Mouse (Mus musculus): ENCODE measurements around the gene Lrba. TPM values are rescaled to one million over a fixed set of nuclear protein-coding genes. Genes with fewer than 3 reads are reported as not detected.

Lrba gene
- total and polyA plus RNA-seq, 2 experiments from 2014 or later = 1.6 to 18.5 TPM

DNA sequence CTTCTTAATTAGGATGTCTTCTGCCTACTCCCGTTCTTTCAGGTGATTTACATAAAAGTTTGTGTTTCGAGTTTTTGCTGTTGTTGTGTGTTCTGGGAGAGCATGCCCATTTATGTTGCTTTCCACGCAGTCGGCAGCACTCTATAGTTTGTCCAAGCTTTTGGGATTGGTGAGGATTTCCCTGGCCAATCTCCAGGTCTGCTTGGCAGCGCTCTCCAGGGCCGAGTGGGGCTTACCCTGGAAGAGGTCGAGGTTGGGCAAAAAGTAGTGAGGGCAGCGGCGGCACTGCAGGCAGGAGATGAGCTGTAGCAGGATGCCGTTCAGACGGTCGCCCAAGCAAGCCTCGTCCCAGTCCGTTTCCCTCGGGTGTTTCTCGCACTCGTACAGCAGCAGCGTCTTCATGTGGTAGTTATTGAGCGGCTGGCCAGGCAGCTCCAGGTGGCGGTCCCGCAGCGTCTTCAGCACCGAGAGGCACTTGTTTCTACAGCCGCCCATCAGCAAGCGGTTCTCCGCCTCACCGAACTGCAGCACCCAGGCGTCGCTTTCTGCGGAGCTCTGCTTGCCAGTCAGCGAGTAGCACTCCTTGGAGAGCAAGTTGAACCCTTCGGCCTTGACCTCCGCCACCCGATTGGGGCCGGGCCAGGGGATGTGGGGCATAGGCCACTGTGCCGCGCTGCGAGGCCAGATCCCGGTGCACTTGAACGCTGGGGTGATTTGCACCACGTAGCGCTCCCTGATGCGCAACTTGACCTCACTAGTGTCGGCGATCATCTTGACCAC is 322.2 kb downstream of the Lrba start:
- H3K9me3 ChIP-seq (ENCODE audit: low read length) = no peaks in the 10 kb centered on the region
- peak overlapping the region; percentile 24 for H3K4me3 ChIP-seq (ENCODE audit: low read depth, low read length)
- H3K36me3 ChIP-seq (ENCODE audit: insufficient read depth) = no peaks in the 10 kb centered on the region
- peak; percentile 65 for DNase-seq
- no peak for TF ChIP-seq CTCF (IDR thresholded peaks at IDR 0.05; ENCODE audit: low read depth)
- H3K27ac ChIP-seq (ENCODE audit: low read depth, low read length) = no peak overlapping the region
- 3% methylated on average over 45 of the region's 45 CpGs for WGBS
- H3K4me2 ChIP-seq (ENCODE audit: low read depth) = peak overlapping the region; percentile 35
- peaks cover 9% of the 10 kb centered on the region; the same call in 1 of the 2 replicates for H3K4me1 ChIP-seq (ENCODE audit: insufficient read depth)
- no peak overlapping the region for H3K9ac ChIP-seq
- ATAC-seq = peak; percentile 47
- H3K27me3 ChIP-seq (ENCODE audit: insufficient read depth, low read length) = peaks cover 56% of the 10 kb centered on the region

DNA sequence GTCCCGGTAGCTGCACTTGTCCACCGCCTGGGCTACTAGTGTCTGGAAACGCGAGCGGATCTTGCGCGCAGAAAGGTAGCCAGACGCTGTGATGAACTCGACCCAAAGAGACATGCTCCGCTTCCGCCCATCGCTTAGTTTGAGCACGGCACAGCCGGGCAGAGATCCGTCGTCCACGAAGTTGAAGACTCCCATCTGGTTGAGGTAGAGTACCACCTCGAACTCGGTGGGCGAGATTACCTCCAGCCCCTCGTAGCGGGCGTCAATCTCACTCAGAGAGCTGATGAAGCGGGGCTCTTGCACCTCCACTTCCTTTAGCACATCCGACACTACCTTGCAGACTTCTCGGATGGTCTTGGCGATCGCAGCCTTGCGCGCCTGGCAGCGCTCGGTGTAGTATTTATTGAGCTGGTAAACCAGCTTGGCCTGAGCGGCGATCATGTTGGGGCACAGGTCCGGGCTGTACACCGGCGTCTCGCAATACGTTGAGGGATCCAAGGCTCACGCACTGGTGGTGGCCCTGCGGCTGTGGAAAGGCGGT is 322.8 kb downstream of the Lrba start:
- ATAC-seq = peak; percentile 11; the same call in 1 of the 2 replicates
- WGBS = 6% methylated on average over 42 of the region's 42 CpGs
- DNase-seq = peak; percentile 51

DNA sequence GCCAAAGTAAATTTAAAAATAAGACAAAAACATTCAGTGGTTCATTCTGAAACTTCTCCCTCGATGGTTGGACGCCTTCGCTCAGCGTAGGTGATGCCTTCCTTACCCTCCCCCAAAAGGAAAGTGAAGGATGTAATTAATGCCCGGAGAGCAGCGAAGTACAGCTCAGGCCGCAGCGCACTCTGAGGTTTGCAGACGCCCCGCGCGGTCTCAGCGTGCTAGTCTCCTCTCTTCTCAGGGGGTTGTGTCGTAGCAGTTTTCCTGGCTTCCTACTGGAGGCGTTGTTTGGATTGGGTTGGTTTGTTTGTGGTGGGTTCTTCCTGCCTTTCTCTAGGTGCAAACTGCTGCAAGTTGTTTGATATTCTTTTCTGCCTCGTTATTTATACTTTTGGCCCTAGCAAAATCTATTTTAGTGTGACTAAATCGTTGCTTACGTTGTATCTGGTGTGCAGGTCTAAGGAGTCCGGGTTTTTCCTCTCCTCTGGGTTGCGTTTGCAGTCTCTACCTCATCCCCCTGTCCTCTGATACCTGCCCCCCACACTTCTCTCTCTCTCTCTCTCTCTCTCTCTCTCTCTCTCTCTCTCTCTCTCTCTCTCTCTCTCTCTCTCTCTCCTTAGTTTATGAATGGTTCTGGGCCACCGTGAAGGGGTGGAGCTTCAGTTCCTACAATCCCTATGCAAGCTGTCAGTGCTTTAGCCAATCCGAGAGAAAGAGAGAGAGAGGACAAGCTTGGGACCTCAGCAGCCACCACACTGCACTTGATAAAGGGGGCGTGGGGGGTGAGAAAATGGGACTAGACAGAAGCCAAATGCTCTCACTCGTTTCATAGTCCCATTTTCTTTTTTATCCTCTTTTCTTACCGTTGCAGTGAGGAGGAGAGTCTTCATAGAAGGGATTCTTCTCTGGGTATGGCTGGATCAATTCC is 323.9 kb downstream of the Lrba start, which contains the start of gene Mab21l2:
Mab21l2 (minus strand) TSS at position 539 of the 925 bp plus-strand sequence.
- Histone ChIP-seq H3K36me3 (ENCODE audit: insufficient read depth) (no peaks in the 10 kb centered on the region), H3K9ac (no peak within 1 kb of the TSS), H3K9me3 (ENCODE audit: low read length) (no peaks in the 10 kb centered on the region), H3K27me3 (ENCODE audit: insufficient read depth, low read length) (peaks cover 52% of the 10 kb centered on the region), H3K4me2 (ENCODE audit: low read depth) (peak within 1 kb of the TSS; percentile 35; the same call in 1 of the 2 replicates), H3K4me3 (ENCODE audit: low read depth, low read length) (peak within 1 kb of the TSS; percentile 24; the same call in 1 of the 2 replicates), H3K4me1 (ENCODE audit: insufficient read depth) (peaks cover 9% of the 10 kb centered on the region; the same call in 1 of the 2 replicates), H3K27ac (ENCODE audit: low read depth, low read length) (no peak within 1 kb of the TSS)
- 6% methylated on average over 25 of the region's 25 CpGs for WGBS
- ATAC-seq (peak; percentile 42; the same call in 1 of the 2 replicates), DNase-seq (peak; percentile 63)
- TF ChIP-seq CTCF (IDR thresholded peaks at IDR 0.05; ENCODE audit: low read depth) = no peak

More for the DNA sequence above, 322.8 kb downstream of the Lrba start:
- peaks cover 9% of the 10 kb centered on the region; the same call in 1 of the 2 replicates for H3K4me1 ChIP-seq (ENCODE audit: insufficient read depth)
- no peak overlapping the region for H3K27ac ChIP-seq (ENCODE audit: low read depth, low read length)
- peak overlapping the region; percentile 35 for H3K4me2 ChIP-seq (ENCODE audit: low read depth)
- H3K36me3 ChIP-seq (ENCODE audit: insufficient read depth) = no peaks in the 10 kb centered on the region
- no peak for TF ChIP-seq CTCF (IDR thresholded peaks at IDR 0.05; ENCODE audit: low read depth)
- H3K9ac ChIP-seq = no peak overlapping the region
- H3K27me3 ChIP-seq (ENCODE audit: insufficient read depth, low read length) = peaks cover 56% of the 10 kb centered on the region
- H3K4me3 ChIP-seq (ENCODE audit: low read depth, low read length) = peak overlapping the region; percentile 24
- H3K9me3 ChIP-seq (ENCODE audit: low read length) = no peaks in the 10 kb centered on the region

DNA sequence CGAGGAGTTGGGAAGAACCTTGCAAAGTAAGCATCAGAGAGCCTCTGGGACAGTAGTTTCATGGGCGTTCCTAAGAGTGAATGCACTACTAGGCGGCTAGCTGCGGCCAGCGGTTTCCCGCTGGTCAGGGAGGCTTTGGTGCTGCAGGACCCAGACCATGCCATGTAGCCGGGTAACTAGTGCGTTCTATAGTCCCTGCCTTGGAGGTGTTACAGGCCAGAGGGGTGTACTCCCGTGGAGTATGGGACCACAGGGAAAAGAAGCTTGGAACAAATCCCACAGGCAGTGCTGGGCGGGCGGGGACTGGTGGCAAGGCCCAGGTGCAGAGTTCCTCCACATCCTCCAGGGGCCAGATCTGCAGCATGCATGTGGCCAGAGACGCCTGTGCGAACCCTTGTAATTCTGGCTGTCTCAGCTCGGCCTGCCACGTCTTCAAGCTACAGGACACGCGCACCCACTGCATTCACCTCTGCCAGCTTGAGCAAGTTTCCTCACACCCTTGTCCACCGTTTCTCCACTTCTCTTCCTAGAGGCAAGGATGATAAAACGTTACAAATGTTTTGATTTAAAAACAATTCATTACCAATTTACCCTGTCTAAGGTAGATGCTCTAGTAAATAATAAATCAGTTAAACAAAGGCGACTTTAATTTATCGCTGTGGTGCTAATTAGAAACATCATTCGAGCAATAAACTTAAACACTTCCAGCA is 326.0 kb downstream of the Lrba start:
- no peaks in the 10 kb centered on the region for H3K36me3 ChIP-seq (ENCODE audit: insufficient read depth)
- no peaks in the 10 kb centered on the region for H3K9me3 ChIP-seq (ENCODE audit: low read length)
- ATAC-seq = peak; percentile 16; the same call in 1 of the 2 replicates
- TF ChIP-seq CTCF (IDR thresholded peaks at IDR 0.05; ENCODE audit: low read depth) = no peak
- 8% methylated on average over 22 of the region's 22 CpGs for WGBS
- no peak for DNase-seq
- peaks cover 60% of the 10 kb centered on the region for H3K27me3 ChIP-seq (ENCODE audit: insufficient read depth, low read length)
- H3K9ac ChIP-seq = no peak overlapping the region
- no peak overlapping the region for H3K4me3 ChIP-seq (ENCODE audit: low read depth, low read length)
- H3K4me2 ChIP-seq (ENCODE audit: low read depth) = no peak overlapping the region
- H3K4me1 ChIP-seq (ENCODE audit: insufficient read depth) = peaks cover 9% of the 10 kb centered on the region; the same call in 1 of the 2 replicates
- no peak overlapping the region for H3K27ac ChIP-seq (ENCODE audit: low read depth, low read length)

DNA sequence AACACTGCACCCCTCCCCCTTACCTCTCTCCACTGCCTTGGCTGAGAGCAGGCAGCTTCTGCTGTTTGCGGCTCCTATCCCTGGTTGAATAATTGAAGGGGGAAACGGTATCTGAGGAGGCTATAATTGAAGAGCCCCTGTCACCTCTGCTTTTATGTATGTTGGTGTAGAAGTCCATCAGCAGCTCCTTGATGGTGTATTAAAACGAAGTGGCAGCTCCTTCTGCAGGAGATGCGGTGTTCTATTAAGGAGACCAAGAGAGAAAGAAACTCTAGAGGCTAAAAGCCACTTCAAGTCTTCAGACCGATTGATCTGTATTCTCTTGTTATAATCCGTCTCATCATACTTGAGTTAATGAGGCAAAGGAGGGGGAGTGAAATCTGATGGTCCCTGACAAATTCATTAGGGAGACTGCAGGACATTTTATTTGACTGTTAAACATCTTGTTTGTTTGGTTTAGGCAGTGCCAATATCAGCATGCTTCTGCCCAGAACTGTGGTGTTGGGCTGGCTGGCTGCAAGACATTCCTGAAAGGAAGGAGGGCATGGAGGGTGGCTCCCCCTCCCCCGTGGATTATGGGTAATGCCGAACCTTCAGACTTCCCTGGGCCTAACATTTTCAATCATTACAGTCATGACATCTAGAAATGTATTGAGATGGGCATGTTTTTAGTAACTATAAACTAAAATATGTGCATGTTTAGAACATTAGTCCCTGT is 326.7 kb downstream of the Lrba start:
- TF ChIP-seq CTCF (IDR thresholded peaks at IDR 0.05; ENCODE audit: low read depth) = no peak
- Histone ChIP-seq H3K27me3 (ENCODE audit: insufficient read depth, low read length) (peaks cover 62% of the 10 kb centered on the region), H3K9me3 (ENCODE audit: low read length) (no peaks in the 10 kb centered on the region), H3K4me2 (ENCODE audit: low read depth) (no peak overlapping the region), H3K4me3 (ENCODE audit: low read depth, low read length) (no peak overlapping the region), H3K4me1 (ENCODE audit: insufficient read depth) (peaks cover 9% of the 10 kb centered on the region; the same call in 1 of the 2 replicates), H3K9ac (no peak overlapping the region), H3K36me3 (ENCODE audit: insufficient read depth) (no peaks in the 10 kb centered on the region), H3K27ac (ENCODE audit: low read depth, low read length) (no peak overlapping the region)
- DNase-seq (peak; percentile 75), ATAC-seq (no peak)
- 13% methylated on average over 8 of the region's 8 CpGs for WGBS

Measured in forebrain, postnatal 0 days (tissue).